Mouse (Mus musculus) heart, embryonic 13.5 days (tissue): ENCODE measurements around the gene Rab29. TPM values are rescaled to one million over a fixed set of nuclear protein-coding genes. Genes with fewer than 3 reads are reported as not detected.
A peak's percentile ranks its signal among the peaks of the same experiment; 100 is the strongest.
"Not testable (repeated sequence)": the region's sequence is repeated elsewhere in the genome, so short reads cannot be mapped to it uniquely, and the experiment has no call there.

ENCODE experiments used
- ATAC-seq: fragments of 200-750 bp; cut with Nextera tagmentation; 2 replicates; pipeline ENCODE4 v1.8.0; 2017; ENCODE audit warnings: moderate TSS enrichment; ENCODE audit not compliant: insufficient number of reproducible peaks, low FRiP score, low TSS enrichment; ENCODE audit errors: extremely low read depth
- H3K27ac ChIP-seq: fragments of 300-500 bp; sonication (generic); replicated peaks from 2 replicates; pipeline ENCODE4 v1.5.1; 2015; ENCODE audit warnings: moderate library complexity, mild to moderate bottlenecking, inconsistent platforms
- H3K27me3 ChIP-seq: fragments of 300-500 bp; sonication (generic); replicated peaks from 2 replicates; pipeline ENCODE4 v1.6.1; 2015; ENCODE audit warnings: mild to moderate bottlenecking, inconsistent platforms
- H3K36me3 ChIP-seq: fragments of 300-500 bp; sonication (generic); 2 replicates; pipeline ENCODE4 v1.6.1; 2015; ENCODE audit warnings: mild to moderate bottlenecking, inconsistent platforms
- H3K4me1 ChIP-seq: fragments of 300-500 bp; sonication (generic); 2 replicates; pipeline ENCODE4 v1.6.1; 2015; ENCODE audit warnings: inconsistent platforms
- H3K4me2 ChIP-seq: fragments of 300-500 bp; sonication (generic); 2 replicates; pipeline ENCODE4 v1.6.1; 2015; ENCODE audit warnings: inconsistent platforms, mild to moderate bottlenecking, moderate library complexity
- H3K4me3 ChIP-seq: fragments of 300-500 bp; sonication (generic); 2 replicates; pipeline ENCODE4 v1.5.1; 2015; ENCODE audit warnings: moderate library complexity, mild to moderate bottlenecking, inconsistent platforms
- H3K9ac ChIP-seq: fragments of 300-500 bp; sonication (generic); 2 replicates; pipeline ENCODE4 v1.6.1; 2015; ENCODE audit warnings: inconsistent platforms, mild to moderate bottlenecking, moderate library complexity
- H3K9me3 ChIP-seq: fragments of 300-500 bp; sonication (generic); 2 replicates; pipeline ENCODE4 v1.6.1; 2016; ENCODE audit warnings: inconsistent platforms
- WGBS: fragments of 180-500 bp; shearing (Covaris S2); methylation state at CpG from one replicate; pipeline ENCODE4 v1.1.7; 2015; ENCODE audit warnings: mixed read lengths; 5-methylcytosine and 5-hydroxymethylcytosine counted together
- polyA plus RNA-seq: library from polyadenylated mRNA; unstranded; fragments of >200 nt; fragmentation: Nextera tagmentation; extraction: Ambion mirVana; gene quantifications from 2 replicates; pipeline ENCODE4 v1.2.1, GENCODE M21; 2015

The Rab29 gene
- polyA plus RNA-seq, 1 experiment from 2014 or later, result 13.8 TPM

DNA sequence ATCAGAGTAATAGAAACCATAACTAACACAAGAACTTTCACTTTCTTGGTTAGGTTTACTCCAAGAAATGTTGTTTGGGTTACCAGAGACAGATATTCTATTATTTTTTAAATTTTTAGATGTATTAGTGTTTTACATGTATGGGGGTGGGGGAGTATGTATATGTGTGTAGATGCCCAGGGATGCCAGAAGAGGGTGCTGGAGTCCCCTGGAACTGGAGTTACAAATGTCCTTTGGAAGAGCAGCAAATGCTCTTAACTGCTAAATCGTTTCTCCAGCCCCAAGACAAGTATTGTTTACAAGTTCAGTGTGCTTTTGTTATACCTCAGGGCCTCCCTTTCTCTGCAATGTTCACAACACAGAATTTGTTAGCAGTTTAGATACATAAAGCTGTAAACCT is 38.5 kb downstream of the Rab29 start:
- Histone ChIP-seq H3K9me3 (no peaks in the 10 kb centered on the region), H3K27me3 (peaks cover 41% of the 10 kb centered on the region), H3K4me3 (no peak overlapping the region), H3K36me3 (no peaks in the 10 kb centered on the region), H3K27ac (no peak overlapping the region), H3K4me2 (no peak overlapping the region), H3K9ac (no peak overlapping the region), H3K4me1 (no peaks in the 10 kb centered on the region)
- ATAC-seq, result no peak
- 20% methylated on average over 1 of the region's 1 CpGs for WGBS

DNA sequence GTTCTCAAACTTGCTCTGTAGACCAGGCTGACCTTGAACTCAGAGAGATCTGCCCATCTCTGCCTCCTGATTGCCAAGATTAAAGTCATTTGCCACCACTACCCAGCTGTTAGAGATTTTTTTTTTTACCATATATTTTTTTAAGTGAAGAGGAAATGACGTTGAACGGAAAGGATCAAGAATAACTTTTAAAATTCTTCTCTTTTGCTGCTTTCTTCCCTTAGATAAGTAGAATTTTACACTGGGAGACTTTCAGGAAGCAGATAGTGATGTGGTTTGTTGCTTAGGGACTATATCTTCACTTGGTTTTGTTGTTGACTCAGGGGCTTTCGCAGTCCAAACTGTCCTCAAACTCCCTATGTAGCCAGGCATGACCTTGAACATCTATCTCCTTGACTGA is 41.4 kb downstream of the Rab29 start:
- Histone ChIP-seq H3K4me1 (peaks cover 14% of the 10 kb centered on the region), H3K36me3 (0 out of 2 replicates have a peak, but pooled peaks cover 4% of the 10 kb centered on the region), H3K9me3 (no peaks in the 10 kb centered on the region), H3K9ac (no peak overlapping the region), H3K4me3 (no peak overlapping the region), H3K4me2 (no peak overlapping the region), H3K27me3 (peaks cover 41% of the 10 kb centered on the region), H3K27ac (no peak overlapping the region)
- ATAC-seq, result no peak
- 87% methylated on average over 3 of the region's 3 CpGs for WGBS

DNA sequence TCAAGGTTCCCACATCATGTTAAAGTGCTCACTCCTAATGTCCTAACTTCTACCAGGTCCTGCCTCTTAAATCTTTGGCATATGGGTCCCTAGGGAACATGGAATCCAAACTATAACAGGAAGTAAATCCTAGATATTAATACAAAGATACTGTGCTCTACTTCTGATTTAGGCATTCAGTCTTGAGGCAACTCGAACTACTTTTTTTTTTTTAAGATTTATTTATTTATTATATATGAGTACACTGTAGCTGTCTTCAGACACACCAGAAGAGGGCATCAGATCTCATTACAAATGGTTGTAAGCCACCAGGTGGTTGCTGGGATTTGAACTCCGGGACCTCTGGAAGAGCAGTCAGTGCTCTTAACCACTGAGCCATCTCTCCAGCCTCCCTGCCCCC is 42.2 kb downstream of the Rab29 start:
- H3K27me3 ChIP-seq, result peaks cover 36% of the 10 kb centered on the region
- H3K27ac ChIP-seq, H3K9me3 ChIP-seq, H3K4me3 ChIP-seq, ATAC-seq, H3K36me3 ChIP-seq, H3K4me2 ChIP-seq, H3K9ac ChIP-seq: not testable (repeated sequence)
- H3K4me1 ChIP-seq, result peaks cover 16% of the 10 kb centered on the region
- 86% methylated on average over 2 of the region's 2 CpGs for WGBS

DNA sequence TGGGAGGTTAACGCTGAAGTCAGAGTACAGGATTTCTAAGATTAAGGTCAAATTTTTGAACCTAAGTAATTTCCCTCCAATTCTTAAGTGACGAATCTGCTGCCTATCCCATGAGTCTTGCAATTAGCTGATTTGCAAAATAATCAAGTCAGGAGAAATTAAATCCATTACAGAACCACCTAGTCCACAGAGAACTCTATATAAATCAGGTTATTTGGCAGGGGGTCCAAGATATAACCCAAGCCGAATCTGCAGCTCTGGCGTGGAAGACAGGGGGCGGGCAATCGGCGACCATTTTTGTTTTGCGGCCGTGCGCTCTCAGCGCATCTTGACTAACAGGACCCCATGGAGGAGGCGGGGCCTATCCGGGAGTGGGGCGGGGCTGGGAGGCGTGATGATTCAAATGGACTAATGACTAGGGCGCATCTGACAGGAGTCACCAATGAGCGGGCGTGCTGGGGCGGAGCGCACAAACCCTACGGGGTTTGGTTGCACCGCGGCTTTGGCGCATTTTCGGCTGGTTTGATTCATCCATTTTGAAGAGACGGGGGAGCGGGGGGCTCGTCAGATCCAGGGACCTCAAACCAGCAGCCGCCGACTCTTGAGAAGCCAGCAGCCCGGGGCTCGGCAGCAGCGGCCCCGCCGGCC is 43.1 kb downstream of the Rab29 start, which contains the start of gene Nucks1:
Gene Nucks1 (plus strand): TSS at position 534 of the 648 bp plus-strand sequence.
- Histone ChIP-seq H3K9me3 (no peaks in the 10 kb centered on the region), H3K4me1 (peaks cover 18% of the 10 kb centered on the region), H3K9ac (peak within 1 kb of the TSS; percentile 99), H3K27ac (peak within 1 kb of the TSS; percentile 98), H3K27me3 (peaks cover 30% of the 10 kb centered on the region), H3K4me2 (peak within 1 kb of the TSS; percentile 76), H3K4me3 (peak within 1 kb of the TSS; percentile 92), H3K36me3 (0 out of 2 replicates have a peak, but pooled peaks cover 5% of the 10 kb centered on the region)
- peak; percentile 96 for ATAC-seq
- under 1% methylated on average over 35 of the region's 35 CpGs for WGBS

DNA sequence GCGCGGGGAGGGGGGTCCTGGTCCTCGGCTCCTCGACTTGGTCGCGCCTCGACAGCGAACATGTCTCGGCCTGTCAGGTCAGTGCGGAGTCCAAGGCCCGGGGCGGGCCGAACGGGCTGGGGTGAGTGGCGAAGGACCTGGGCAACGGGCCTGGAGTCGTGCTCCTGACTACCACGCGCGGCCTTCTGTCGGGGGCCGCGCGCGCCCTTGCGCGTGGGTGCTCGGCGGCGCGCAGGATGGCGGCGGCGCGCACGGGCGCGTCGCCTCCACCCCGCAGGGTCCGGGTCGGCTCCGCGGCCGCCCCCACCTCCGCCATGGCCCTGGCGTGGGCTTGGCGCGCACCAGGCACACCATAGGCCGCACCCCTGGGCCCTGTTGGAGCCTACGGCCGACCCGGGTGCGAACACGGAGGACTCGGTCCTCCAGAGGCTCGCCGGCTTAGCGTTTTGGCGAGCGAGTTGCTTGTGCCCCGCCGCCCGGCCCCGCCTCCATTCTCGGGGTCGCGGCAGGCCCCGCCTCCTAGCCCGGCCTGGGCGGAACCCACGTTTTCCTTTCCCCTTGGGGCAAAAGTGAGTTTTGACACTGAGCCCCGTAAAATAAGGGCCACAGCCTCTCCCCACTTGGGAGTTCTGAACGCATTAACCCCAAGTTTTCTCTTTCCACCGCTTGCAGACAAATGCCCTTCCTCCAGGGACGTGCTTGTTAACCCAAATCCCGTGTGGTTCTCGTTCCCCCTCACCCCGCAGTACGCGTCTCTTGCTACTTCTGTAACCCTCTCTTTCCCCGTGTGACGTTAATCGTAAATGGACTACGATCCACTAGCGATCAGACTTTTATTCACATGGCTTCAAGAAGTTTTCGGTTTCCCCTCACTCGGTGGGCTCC is 43.9 kb downstream of the Rab29 start:
- peak overlapping the region; percentile 99 for H3K9ac ChIP-seq
- under 1% methylated on average over 82 of the region's 88 CpGs for WGBS
- peak overlapping the region; percentile 92 for H3K4me3 ChIP-seq
- H3K36me3 ChIP-seq, result 0 out of 2 replicates have a peak, but pooled peaks cover 9% of the 10 kb centered on the region
- peak overlapping the region; percentile 76 for H3K4me2 ChIP-seq
- peak; percentile 67 for ATAC-seq
- H3K27ac ChIP-seq, result peak overlapping the region; percentile 98
- no peaks in the 10 kb centered on the region for H3K9me3 ChIP-seq
- peaks cover 24% of the 10 kb centered on the region for H3K4me1 ChIP-seq
- peaks cover 30% of the 10 kb centered on the region for H3K27me3 ChIP-seq

DNA sequence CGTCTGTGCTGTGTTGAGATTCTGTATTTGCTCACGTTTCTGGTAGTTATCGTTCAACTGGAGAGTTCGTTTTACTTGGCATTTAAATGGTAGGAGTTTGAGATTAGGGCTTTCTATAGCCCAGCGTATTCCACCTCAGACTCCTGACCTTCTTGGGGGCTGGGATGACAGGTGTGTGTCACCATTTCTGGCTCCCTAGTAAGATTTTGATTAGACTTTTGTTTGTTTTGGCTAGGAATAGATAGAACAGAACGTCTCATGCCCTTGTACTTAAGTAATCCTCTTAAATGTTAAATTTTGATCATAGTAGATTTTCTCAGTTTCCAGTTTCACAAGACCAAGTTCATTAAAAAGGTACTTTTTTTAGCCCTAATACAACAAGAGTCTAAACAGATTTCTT is 50.6 kb downstream of the Rab29 start:
- Histone ChIP-seq H3K4me2 (no peak overlapping the region), H3K27ac (no peak overlapping the region), H3K36me3 (peaks cover 61% of the 10 kb centered on the region), H3K9ac (no peak overlapping the region), H3K4me1 (peaks cover 23% of the 10 kb centered on the region), H3K4me3 (no peak overlapping the region), H3K9me3 (no peaks in the 10 kb centered on the region), H3K27me3 (no peaks in the 10 kb centered on the region)
- WGBS, result 56% methylated on average over 6 of the region's 6 CpGs
- ATAC-seq, result no peak

DNA sequence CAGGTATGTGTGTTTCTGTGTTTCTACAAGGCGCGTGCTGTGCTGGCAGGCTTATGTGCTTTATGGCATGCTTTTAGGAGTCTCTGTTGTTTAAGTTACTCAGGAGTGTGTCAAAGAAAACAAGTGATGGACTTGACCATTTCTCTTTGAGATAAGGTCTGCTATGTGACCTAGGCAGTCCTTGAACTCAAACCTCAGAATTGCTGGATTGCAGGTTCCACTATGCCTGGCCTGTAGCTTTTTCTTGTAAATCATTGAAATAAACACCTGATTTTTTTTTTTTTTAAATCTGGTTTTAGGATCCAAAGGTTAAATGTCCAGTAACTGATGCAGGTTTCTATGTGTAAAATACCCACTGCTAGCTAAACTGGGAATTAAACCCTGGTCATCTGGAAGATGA is 52.0 kb downstream of the Rab29 start:
- Histone ChIP-seq H3K36me3 (peaks cover 71% of the 10 kb centered on the region), H3K4me1 (peaks cover 18% of the 10 kb centered on the region), H3K9me3 (no peaks in the 10 kb centered on the region), H3K4me2 (no peak overlapping the region), H3K4me3 (no peak overlapping the region), H3K9ac (no peak overlapping the region), H3K27me3 (no peaks in the 10 kb centered on the region), H3K27ac (no peak overlapping the region)
- no peak for ATAC-seq
- WGBS, result 97% methylated on average over 2 of the region's 2 CpGs

DNA sequence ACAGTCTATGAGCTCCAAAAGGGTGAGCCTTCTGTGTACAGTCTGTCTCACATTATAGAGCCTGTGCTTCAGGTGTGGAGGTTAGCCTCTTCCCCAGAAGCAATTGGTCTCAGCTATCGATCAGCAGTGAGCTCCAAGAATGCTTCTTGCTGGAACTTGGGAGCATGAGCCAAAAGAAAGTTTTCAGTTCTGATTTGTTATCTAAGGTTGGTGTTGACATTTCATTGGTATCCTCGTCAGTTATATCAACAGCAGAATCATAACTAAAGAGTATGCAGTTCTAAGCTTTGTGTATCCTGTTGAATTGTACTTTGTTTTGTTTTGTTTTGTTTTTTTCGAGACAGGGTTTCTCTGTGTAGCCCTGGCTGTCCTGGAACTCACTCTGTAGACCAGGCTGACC is 55.1 kb downstream of the Rab29 start:
- Histone ChIP-seq H3K4me2 (no peak overlapping the region), H3K36me3 (peaks cover 92% of the 10 kb centered on the region), H3K9me3 (no peaks in the 10 kb centered on the region), H3K27ac (no peak overlapping the region), H3K27me3 (no peaks in the 10 kb centered on the region), H3K9ac (no peak overlapping the region), H3K4me3 (no peak overlapping the region), H3K4me1 (peaks cover 6% of the 10 kb centered on the region; the same call in 1 of the 2 replicates)
- no peak for ATAC-seq
- 90% methylated on average over 3 of the region's 3 CpGs for WGBS

Other genes starting within 250 kb of the Rab29 start
- 0.55 and 0.60 TPM in 2 replicates for gene Ctse, start 228.9 kb upstream of the Rab29 start, polyA plus RNA-seq
- 1.3 and 1.9 TPM in 2 replicates for gene Rab7b, start 178.5 kb upstream of the Rab29 start, polyA plus RNA-seq
- gene Slc26a9, start 123.2 kb upstream of the Rab29 start, polyA plus RNA-seq, result 0.08 and 0.39 TPM in 2 replicates
- 1.4 and 1.9 TPM in 2 replicates for gene Pm20d1, start 69.8 kb upstream of the Rab29 start, polyA plus RNA-seq
- gene Slc41a1, start 39.7 kb upstream of the Rab29 start, polyA plus RNA-seq, result 9.3 and 10.1 TPM in 2 replicates
- gene Nucks1, start 43.3 kb downstream of the Rab29 start, polyA plus RNA-seq, result 44.5 and 47.1 TPM in 2 replicates
- 1.1 and 1.9 TPM in 2 replicates for gene Slc45a3, start 95.7 kb downstream of the Rab29 start, polyA plus RNA-seq
- 11.8 and 12.8 TPM in 2 replicates for gene Elk4, start 140.4 kb downstream of the Rab29 start, polyA plus RNA-seq
- gene Mfsd4a, start 200.8 kb downstream of the Rab29 start, polyA plus RNA-seq, result 6.9 and 9.8 TPM in 2 replicates